ENCODE assay signal across 8 mouse cellular contexts in genomic region chr13:69612175-69612544, GRCm38 (mm10). TPM values are rescaled to one million over a fixed set of nuclear protein-coding genes. Genes with fewer than 3 reads are reported as not detected.
DNase-seq lines count a peak whose midpoint lies in the region; ATAC-seq lines count a peak whose summit lies in the region.

No protein-coding gene starts in this region.

- H3K27me3 ChIP-seq in heart, embryonic 13.5 days (replicated peaks), result peaks cover 12% of the 10 kb centered on the region
- H3K27me3 ChIP-seq in forebrain, embryonic 13.5 days, result no peaks in the 10 kb centered on the region

- no peak for DNase-seq in heart, adult 8-10 months (ENCODE audit: low spot score)
- DNase-seq in ES-CJ7 (ENCODE audit: low read depth, low spot score), result peak; percentile 36
- peak; percentile 1 for DNase-seq in lung, postnatal 36 days
- no peak for DNase-seq in spleen, adult 12 weeks (ENCODE audit: low spot score)
- DNase-seq in thymus, postnatal 14 days, result no peak
- no peak for DNase-seq in adrenal gland, adult (ENCODE audit: inconsistent age in 2 of 2, low spot score in 1 of 2)

- H3K9me3 ChIP-seq in heart, embryonic 13.5 days, result no peaks in the 10 kb centered on the region
- H3K9me3 ChIP-seq in forebrain, embryonic 13.5 days (replicated peaks), result no peaks in the 10 kb centered on the region

- no peak for ATAC-seq in heart, embryonic 13.5 days (ENCODE audit: extremely low read depth, insufficient number of reproducible peaks, low FRiP score, low TSS enrichment)
- ATAC-seq in forebrain, embryonic 13.5 days, result no peak

- peaks cover 25% of the 10 kb centered on the region for H3K4me1 ChIP-seq in heart, embryonic 13.5 days
- peaks cover 24% of the 10 kb centered on the region for H3K4me1 ChIP-seq in forebrain, embryonic 13.5 days

- peak overlapping the region; percentile 88 for H3K4me3 ChIP-seq in heart, embryonic 13.5 days
- H3K4me3 ChIP-seq in forebrain, embryonic 13.5 days, result peak overlapping the region; percentile 97

- peak overlapping the region; percentile 42; the same call in 1 of the 2 replicates for H3K27ac ChIP-seq in heart, embryonic 13.5 days (replicated peaks)
- H3K27ac ChIP-seq in forebrain, embryonic 13.5 days, result peak overlapping the region; percentile 44; the same call in 1 of the 2 replicates

- peak overlapping the region; percentile 88 for H3K4me2 ChIP-seq in heart, embryonic 13.5 days
- H3K4me2 ChIP-seq in forebrain, embryonic 13.5 days, result peak overlapping the region; percentile 88

- peak overlapping the region; percentile 87 for H3K9ac ChIP-seq in heart, embryonic 13.5 days
- H3K9ac ChIP-seq in forebrain, embryonic 13.5 days, result peak overlapping the region; percentile 83

- under 1% methylated on average over 24 of the region's 24 CpGs for WGBS in heart, embryonic 13.5 days
- 0% methylated on average over 24 of the region's 24 CpGs for WGBS in forebrain, embryonic 13.5 days

- H3K36me3 ChIP-seq in heart, embryonic 13.5 days, result peaks cover 39% of the 10 kb centered on the region
- H3K36me3 ChIP-seq in forebrain, embryonic 13.5 days (ENCODE audit: poor library complexity, severe bottlenecking), result peaks cover 32% of the 10 kb centered on the region

RNA-seq across cellular contexts. Expression of gene Srd5a1, which starts 0.9 kb away (rescaled TPM):
- polyA plus RNA-seq in heart, embryonic 13.5 days (2015; fragmentation: Nextera tagmentation; extraction: Ambion mirVana), result 8.2 and 9.6 TPM in 2 replicates
- 1 to 10 TPM in 1 of 4 experiments, under 1 TPM in 3; 0.38 to 1.8 (median 0.71) TPM for total RNA-seq in heart, adult 8-10 months (2022)
- 25.4 and 31.6 TPM in 2 replicates for polyA plus RNA-seq in forebrain, embryonic 13.5 days (2015; fragmentation: Nextera tagmentation; extraction: Ambion mirVana)

Comparison
In these comparisons a context has a peak if more than half of its experiments do, and no peak if none do; other contexts are left out.
1. DNase-seq: peak in ES-CJ7 (single experiment) and lung, postnatal 36 days (single experiment); none in heart, adult 8-10 months (single experiment), spleen, adult 12 weeks (single experiment), thymus, postnatal 14 days (single experiment) and adrenal gland, adult (0 of 2).